Mouse (Mus musculus) kidney, embryonic 16.5 days (tissue): ENCODE measurements around the gene Myom1. TPM values are rescaled to one million over a fixed set of nuclear protein-coding genes. Genes with fewer than 3 reads are reported as not detected.

Experiments
- ATAC-seq: fragments of 200-750 bp; cut with Nextera tagmentation; 2 replicates; pipeline ENCODE4 v1.8.0; 2017; ENCODE audit warnings: moderate TSS enrichment; ENCODE audit not compliant: low FRiP score, low TSS enrichment
- H3K27ac ChIP-seq: fragments of 300-500 bp; sonication (generic); 2 replicates; pipeline ENCODE4 v1.5.1; 2014; ENCODE audit warnings: low read length
- H3K27me3 ChIP-seq: fragments of 300-500 bp; sonication (generic); 2 replicates; pipeline ENCODE4 v1.6.1; 2014; ENCODE audit warnings: low read length, control low read depth, mixed read lengths; ENCODE audit not compliant: insufficient read depth
- H3K36me3 ChIP-seq: fragments of 300-500 bp; sonication (generic); 2 replicates; pipeline ENCODE4 v1.6.1; 2014; ENCODE audit warnings: low read length, control low read depth, mixed read lengths; ENCODE audit not compliant: insufficient read depth
- H3K4me1 ChIP-seq: fragments of 300-500 bp; sonication (generic); 2 replicates; pipeline ENCODE4 v1.6.1; 2014; ENCODE audit warnings: low read length, control low read depth, mixed read lengths; ENCODE audit not compliant: insufficient read depth
- H3K4me2 ChIP-seq: fragments of 300-500 bp; sonication (generic); replicated peaks from 2 replicates; pipeline ENCODE4 v1.6.1; 2014; ENCODE audit warnings: low read depth, low read length
- H3K4me3 ChIP-seq: fragments of 300-500 bp; sonication (generic); 2 replicates; pipeline ENCODE4 v1.5.1; 2014; ENCODE audit warnings: mild to moderate bottlenecking, low read length
- H3K9ac ChIP-seq: fragments of 300-500 bp; sonication (generic); replicated peaks from 2 replicates; pipeline ENCODE4 v1.6.1; 2014; ENCODE audit warnings: low read length
- H3K9me3 ChIP-seq: fragments of 300-500 bp; sonication (generic); 2 replicates; pipeline ENCODE4 v1.6.1; 2016; ENCODE audit warnings: low read length, control low read depth
- WGBS: fragments of 180-500 bp; shearing (Covaris S2); extraction: QIAGEN DNeasy Blood & Tissue Kit; methylation state at CpG from one replicate; pipeline ENCODE4 v1.1.7; 2014; 5-methylcytosine and 5-hydroxymethylcytosine counted together
- polyA plus RNA-seq: library from polyadenylated mRNA; unstranded; fragments of >200 nt; fragmentation: Nextera tagmentation; extraction: Ambion mirVana; gene quantifications from 2 replicates; pipeline ENCODE4 v1.2.1, GENCODE M21; 2015

Myom1 gene
- polyA plus RNA-seq, 1 experiment from 2014 or later: 4.7 TPM

- Histone ChIP-seq H3K4me2 (no peak overlapping the region), H3K9ac (no peak overlapping the region), H3K27ac (peak overlapping the region; percentile 56; the same call in 1 of the 2 replicates), H3K27me3 (no peaks in the 10 kb centered on the region), H3K9me3 (no peaks in the 10 kb centered on the region), H3K36me3 (no peaks in the 10 kb centered on the region), H3K4me3 (no peak overlapping the region), H3K4me1 (peaks cover 29% of the 10 kb centered on the region)
- WGBS: 24% methylated on average over 1 of the region's 1 CpGs
- no peak for ATAC-seq
These were observed 152.8 kb downstream of the Myom1 start for GRCm38 (mm10) chr17:71155271-71155670.

GRCm38 (mm10) chr17:71159152-71159567, 156.7 kb downstream of the Myom1 start:
- Histone ChIP-seq H3K4me2 (no peak overlapping the region), H3K27me3 (no peaks in the 10 kb centered on the region), H3K4me3 (no peak overlapping the region), H3K36me3 (no peaks in the 10 kb centered on the region), H3K9me3 (no peaks in the 10 kb centered on the region), H3K27ac (peak overlapping the region; percentile 87), H3K4me1 (peaks cover 24% of the 10 kb centered on the region), H3K9ac (no peak overlapping the region)
- WGBS: 27% methylated on average over 4 of the region's 4 CpGs
- ATAC-seq: peak; percentile 92

- 65% methylated on average over 8 of the region's 8 CpGs for WGBS
- Histone ChIP-seq H3K9ac (no peak overlapping the region), H3K36me3 (no peaks in the 10 kb centered on the region), H3K27me3 (no peaks in the 10 kb centered on the region), H3K27ac (peak overlapping the region; percentile 87), H3K4me3 (no peak overlapping the region), H3K4me1 (peaks cover 27% of the 10 kb centered on the region), H3K4me2 (no peak overlapping the region), H3K9me3 (no peaks in the 10 kb centered on the region)
- ATAC-seq: no peak
These were observed 157.3 kb downstream of the Myom1 start for GRCm38 (mm10) chr17:71159720-71160119.

GRCm38 (mm10) chr17:71160244-71160995, 158.0 kb downstream of the Myom1 start:
- ATAC-seq: no peak
- peak overlapping the region; percentile 87; the same call in 1 of the 2 replicates for H3K27ac ChIP-seq
- H3K9ac ChIP-seq: no peak overlapping the region
- H3K36me3 ChIP-seq: no peaks in the 10 kb centered on the region
- H3K4me3 ChIP-seq: no peak overlapping the region
- 95% methylated on average over 8 of the region's 8 CpGs for WGBS
- peaks cover 26% of the 10 kb centered on the region for H3K4me1 ChIP-seq
- no peaks in the 10 kb centered on the region for H3K9me3 ChIP-seq
- no peak overlapping the region for H3K4me2 ChIP-seq
- H3K27me3 ChIP-seq: no peaks in the 10 kb centered on the region

- no peaks in the 10 kb centered on the region for H3K36me3 ChIP-seq
- no peak for ATAC-seq
- no peak overlapping the region for H3K9ac ChIP-seq
- no peak overlapping the region for H3K4me3 ChIP-seq
- H3K4me2 ChIP-seq: no peak overlapping the region
- H3K27me3 ChIP-seq: no peaks in the 10 kb centered on the region
- H3K27ac ChIP-seq: no peak overlapping the region
- peaks cover 16% of the 10 kb centered on the region for H3K4me1 ChIP-seq
- 63% methylated on average over 6 of the region's 6 CpGs for WGBS
- no peaks in the 10 kb centered on the region for H3K9me3 ChIP-seq
These were observed 162.6 kb downstream of the Myom1 start for GRCm38 (mm10) chr17:71164991-71165390.

GRCm38 (mm10) chr17:71168205-71168815, 165.9 kb downstream of the Myom1 start:
- Histone ChIP-seq H3K4me3 (no peak overlapping the region), H3K4me1 (peaks cover 12% of the 10 kb centered on the region), H3K27me3 (no peaks in the 10 kb centered on the region), H3K4me2 (no peak overlapping the region), H3K9ac (no peak overlapping the region), H3K36me3 (no peaks in the 10 kb centered on the region), H3K27ac (no peak overlapping the region), H3K9me3 (no peaks in the 10 kb centered on the region)
- 64% methylated on average over 5 of the region's 5 CpGs for WGBS
- ATAC-seq: no peak

- 37% methylated on average over 9 of the region's 9 CpGs for WGBS
- Histone ChIP-seq H3K36me3 (no peaks in the 10 kb centered on the region), H3K27me3 (no peaks in the 10 kb centered on the region), H3K9ac (no peak overlapping the region), H3K4me3 (no peak overlapping the region), H3K27ac (no peak overlapping the region), H3K4me2 (no peak overlapping the region), H3K4me1 (peaks cover 12% of the 10 kb centered on the region), H3K9me3 (no peaks in the 10 kb centered on the region)
- ATAC-seq: peak; percentile 19; the same call in 1 of the 2 replicates
These were observed 166.4 kb downstream of the Myom1 start for GRCm38 (mm10) chr17:71168846-71169245.

GRCm38 (mm10) chr17:71169639-71170038, 167.2 kb downstream of the Myom1 start:
- H3K9ac ChIP-seq: no peak overlapping the region
- ATAC-seq: no peak
- no peak overlapping the region for H3K27ac ChIP-seq
- peaks cover 10% of the 10 kb centered on the region for H3K4me1 ChIP-seq
- no peaks in the 10 kb centered on the region for H3K36me3 ChIP-seq
- no peak overlapping the region for H3K4me2 ChIP-seq
- 63% methylated on average over 1 of the region's 1 CpGs for WGBS
- H3K9me3 ChIP-seq: no peaks in the 10 kb centered on the region
- no peaks in the 10 kb centered on the region for H3K27me3 ChIP-seq
- no peak overlapping the region for H3K4me3 ChIP-seq

GRCm38 (mm10) chr17:71171161-71171560, 168.7 kb downstream of the Myom1 start:
- H3K9ac ChIP-seq: no peak overlapping the region
- peaks cover 5% of the 10 kb centered on the region; the same call in 1 of the 2 replicates for H3K4me1 ChIP-seq
- H3K27ac ChIP-seq: no peak overlapping the region
- no peak overlapping the region for H3K4me3 ChIP-seq
- H3K9me3 ChIP-seq: no peaks in the 10 kb centered on the region
- 88% methylated on average over 4 of the region's 4 CpGs for WGBS
- H3K27me3 ChIP-seq: no peaks in the 10 kb centered on the region
- no peak for ATAC-seq
- H3K4me2 ChIP-seq: no peak overlapping the region
- H3K36me3 ChIP-seq: no peaks in the 10 kb centered on the region
